Mouse (Mus musculus) embryo, embryonic 10.5 days (tissue): ENCODE measurements around the gene Arhgef33.
"Not testable (repeated sequence)": the region's sequence is repeated elsewhere in the genome, so short reads cannot be mapped to it uniquely, and the experiment has no call there.

Experiments
- DNase-seq: peaks from one replicate; pipeline ENCODE4 v3.0.0-alpha.2; 2015; ENCODE audit warnings: low spot score

The Arhgef33 gene

DNA sequence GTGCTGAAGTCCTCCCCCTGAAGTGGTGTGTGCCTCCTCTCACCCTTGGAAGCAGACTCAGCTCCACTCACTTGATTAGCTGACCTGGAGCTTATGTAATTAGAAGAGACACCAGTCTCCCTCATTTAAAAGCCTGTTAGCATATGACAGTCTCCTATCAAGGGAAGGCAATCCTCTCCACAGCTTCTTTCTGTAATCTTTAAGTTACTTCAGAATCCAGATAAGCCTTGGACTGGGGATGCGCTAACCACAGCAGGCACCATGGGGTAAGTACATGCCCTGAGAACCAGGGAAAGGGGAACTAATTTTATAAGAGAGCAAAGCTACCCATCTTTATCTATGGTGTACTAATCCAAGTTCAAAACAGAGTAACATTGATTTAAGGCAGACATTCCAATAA is at the start of gene Arhgef33:
Gene Arhgef33 (plus strand): TSS at position 157 of the 400 bp plus-strand sequence.
- DNase-seq = no peak

- DNase-seq = no peak
These were observed 40.1 kb upstream of the Arhgef33 start for GRCm38 (mm10) chr17:80267065-80267464.

GRCm38 (mm10) chr17:80268151-80268550 is 39.1 kb upstream of the Arhgef33 start:
- no peak for DNase-seq

DNA sequence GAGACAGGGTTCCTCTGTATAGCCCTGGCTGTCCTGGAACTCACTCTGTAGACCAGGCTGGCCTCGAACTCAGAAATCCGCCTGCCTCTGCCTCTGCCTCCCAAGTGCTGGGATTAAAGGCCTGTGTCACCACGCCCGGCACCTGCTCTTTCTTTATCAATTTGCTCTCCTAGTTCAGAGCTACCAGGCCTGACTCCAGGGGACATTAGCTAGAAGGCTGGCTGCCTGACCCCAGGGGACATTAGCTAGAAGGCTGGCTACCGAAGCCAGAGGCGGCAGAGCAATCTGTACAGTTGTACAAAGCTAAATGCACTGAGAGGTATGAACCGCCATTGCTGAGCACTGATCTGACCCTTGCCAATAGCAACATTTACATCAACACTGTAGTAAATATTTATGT is 36.6 kb upstream of the Arhgef33 start:
- not testable (repeated sequence) for DNase-seq

DNA sequence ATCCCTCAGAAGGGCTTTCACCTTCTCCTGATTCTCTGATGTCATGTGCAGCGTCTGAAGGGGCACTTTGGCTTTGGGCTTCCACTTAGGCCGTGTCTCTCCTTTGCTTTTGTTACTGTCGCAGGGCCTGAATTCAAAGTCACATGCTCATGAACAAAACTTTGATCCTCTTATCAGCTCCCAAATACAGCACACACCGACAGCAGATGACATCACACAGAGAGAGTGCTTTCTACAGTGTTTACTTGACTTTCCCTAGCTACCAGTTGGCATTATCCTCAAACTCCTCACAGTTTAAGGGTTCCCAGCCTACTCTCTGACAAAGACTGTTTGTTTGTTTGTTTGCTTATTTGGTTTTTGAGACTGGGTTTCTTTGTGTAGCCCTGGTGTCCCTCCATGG is 29.0 kb upstream of the Arhgef33 start:
- DNase-seq = no peak

GRCm38 (mm10) chr17:80279340-80280070 is 27.7 kb upstream of the Arhgef33 start:
- no peak for DNase-seq

GRCm38 (mm10) chr17:80284446-80284845 is 22.8 kb upstream of the Arhgef33 start:
- DNase-seq = no peak

DNA sequence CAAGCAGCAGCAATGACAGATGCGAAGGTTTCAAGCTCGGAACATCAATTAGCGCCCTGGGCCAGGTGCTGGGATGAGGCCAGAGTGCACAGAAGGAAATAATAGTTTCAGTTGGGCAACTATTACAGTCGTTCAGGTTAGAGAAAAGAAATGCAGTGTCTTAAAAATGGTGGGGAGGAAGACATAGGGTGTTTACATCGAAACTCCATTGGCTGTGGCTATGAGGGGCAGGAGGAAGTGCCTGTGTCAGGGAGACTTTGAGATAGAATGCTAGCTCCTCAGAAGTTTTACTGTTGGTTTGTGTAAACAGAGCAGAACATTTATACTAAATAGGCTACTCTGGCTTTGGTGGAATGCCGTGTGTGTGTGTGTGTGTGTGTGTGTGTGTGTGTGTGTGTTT is 19.2 kb upstream of the Arhgef33 start:
- DNase-seq = no peak

- DNase-seq = peak; percentile 39
These were observed 17.7 kb upstream of the Arhgef33 start for GRCm38 (mm10) chr17:80289280-80290073.

GRCm38 (mm10) chr17:80290074-80290657 is 17.0 kb upstream of the Arhgef33 start, which contains the start of the genes Morn2 and Dhx57:
Morn2 (plus strand) TSS chr17:80290203.
Dhx57 (minus strand) TSS chr17:80290476.
- peak; percentile 97 for DNase-seq

DNA sequence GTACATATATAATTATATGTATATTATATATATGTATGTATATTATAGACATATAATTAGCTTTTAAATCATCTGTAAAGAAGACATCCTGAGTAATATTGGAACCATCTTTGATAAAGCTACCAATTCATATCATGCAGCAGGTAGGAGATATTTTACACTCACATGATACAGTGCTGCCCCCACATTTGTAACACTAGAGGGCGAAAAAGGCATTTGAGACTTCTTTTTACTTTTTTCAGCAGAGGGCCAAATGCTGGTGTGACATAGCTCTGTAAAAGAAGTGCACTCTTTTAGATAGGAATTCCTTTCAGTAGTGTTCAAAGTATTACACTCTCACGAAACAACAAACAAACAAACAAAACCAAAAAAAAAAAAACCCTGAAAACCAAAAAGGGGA is 16.1 kb upstream of the Arhgef33 start:
- DNase-seq = peak; percentile 86

- no peak for DNase-seq
These were observed 11.9 kb upstream of the Arhgef33 start for GRCm38 (mm10) chr17:80295258-80295657.

GRCm38 (mm10) chr17:80298844-80299243 is 8.4 kb upstream of the Arhgef33 start:
- no peak for DNase-seq

- no peak for DNase-seq
These were observed 4.6 kb downstream of the Arhgef33 start for GRCm38 (mm10) chr17:80311761-80312160.

DNA sequence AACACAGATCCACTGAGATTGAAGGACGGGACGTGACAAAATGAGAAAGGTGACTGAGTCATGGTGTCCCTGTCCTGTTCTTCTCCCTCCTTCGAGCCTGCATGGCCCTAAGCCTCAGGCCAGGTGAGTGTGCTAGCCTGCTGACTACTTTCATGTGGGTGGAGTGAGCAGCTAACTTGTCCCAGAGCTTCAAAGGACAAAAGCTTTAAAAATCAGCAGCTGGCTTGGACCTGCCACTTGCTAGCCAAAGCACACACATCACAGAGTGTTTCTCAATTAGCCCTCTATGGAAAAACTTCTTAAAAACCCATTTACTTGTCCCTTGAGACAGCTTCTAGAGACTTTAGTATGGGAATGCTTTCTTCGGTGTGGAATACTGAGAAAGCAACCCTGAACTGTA is 5.2 kb downstream of the Arhgef33 start:
- DNase-seq = no peak

GRCm38 (mm10) chr17:80322228-80322627 is 15.0 kb downstream of the Arhgef33 start:
- no peak for DNase-seq

DNA sequence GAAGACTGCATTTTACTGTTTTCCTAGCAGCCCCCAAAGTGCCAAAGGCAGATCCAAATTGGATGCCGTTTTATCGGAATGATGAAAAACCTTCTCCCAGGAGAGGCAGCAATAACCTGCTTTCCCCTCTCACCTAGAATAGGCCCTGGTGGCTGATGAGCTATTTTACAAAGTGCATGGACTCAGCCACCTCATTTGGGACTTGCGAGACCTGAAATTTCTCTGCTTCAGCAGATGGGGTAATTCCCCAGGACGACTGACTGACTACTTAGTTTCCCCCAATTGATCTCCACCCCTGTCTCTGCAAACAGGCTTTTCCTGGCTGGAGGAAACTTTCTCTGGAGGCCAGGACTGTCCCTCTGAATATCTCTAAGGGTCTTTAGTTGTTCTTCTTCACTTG is 15.8 kb downstream of the Arhgef33 start:
- DNase-seq = no peak

- DNase-seq = no peak
These were observed 16.5 kb downstream of the Arhgef33 start for GRCm38 (mm10) chr17:80323658-80324057.

DNA sequence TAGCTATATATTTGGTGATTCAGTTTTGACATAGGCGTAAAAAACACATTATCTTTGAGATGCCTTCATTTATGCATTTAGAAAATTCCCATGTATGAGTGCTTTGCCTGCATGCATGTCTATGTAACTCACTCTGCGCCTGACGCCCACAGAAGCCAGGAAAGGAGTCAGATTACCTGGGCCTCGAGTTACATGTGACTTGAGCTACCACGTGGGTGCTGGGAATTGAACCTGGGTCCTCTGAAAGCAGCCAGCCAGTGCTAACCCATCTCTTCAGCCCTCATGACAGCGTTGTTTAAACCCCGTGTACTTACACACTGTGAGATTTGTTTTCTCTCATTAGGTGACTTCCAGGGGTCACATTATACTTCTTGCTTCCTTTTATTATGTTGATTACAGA is 17.3 kb downstream of the Arhgef33 start:
- DNase-seq = no peak

DNA sequence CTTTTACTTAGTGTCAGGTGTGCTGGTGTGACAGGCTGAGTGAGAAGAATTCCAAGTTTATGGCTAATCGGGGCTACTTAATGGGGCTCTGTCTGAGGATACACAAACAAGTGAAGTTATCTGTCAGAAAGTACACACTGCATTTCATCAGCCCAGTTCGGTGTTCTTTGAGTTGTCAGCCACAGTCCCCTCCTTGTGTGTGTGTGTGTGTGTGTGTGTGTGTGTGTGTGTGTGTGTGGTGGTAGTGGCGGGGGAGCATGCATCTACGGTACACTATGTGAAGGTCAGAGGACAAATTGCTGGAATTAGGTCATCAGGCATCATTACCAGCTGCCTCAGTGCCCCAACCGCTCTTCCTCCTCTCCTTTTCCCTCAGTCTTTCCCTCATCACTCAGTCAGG is 18.2 kb downstream of the Arhgef33 start:
- DNase-seq = no peak

DNA sequence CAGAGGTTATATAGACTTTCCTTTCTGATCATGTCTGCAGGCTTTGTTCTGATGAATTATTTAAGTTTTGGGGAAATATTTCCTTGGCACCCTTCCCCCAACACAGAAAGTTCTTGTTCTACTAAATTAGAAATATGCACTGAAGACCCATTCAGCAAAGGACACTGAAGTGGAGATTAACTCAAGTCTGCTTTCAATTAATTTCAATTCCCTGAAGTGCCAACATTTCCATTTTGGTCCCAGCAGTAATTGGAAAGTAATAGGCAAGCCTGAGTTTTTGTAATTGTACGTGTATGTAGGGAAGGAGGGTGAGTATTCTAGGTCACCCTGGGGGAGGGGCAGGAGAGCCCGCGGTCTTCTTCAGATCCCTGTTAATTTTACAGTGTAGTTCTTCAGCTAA is 19.2 kb downstream of the Arhgef33 start:
- no peak for DNase-seq

DNA sequence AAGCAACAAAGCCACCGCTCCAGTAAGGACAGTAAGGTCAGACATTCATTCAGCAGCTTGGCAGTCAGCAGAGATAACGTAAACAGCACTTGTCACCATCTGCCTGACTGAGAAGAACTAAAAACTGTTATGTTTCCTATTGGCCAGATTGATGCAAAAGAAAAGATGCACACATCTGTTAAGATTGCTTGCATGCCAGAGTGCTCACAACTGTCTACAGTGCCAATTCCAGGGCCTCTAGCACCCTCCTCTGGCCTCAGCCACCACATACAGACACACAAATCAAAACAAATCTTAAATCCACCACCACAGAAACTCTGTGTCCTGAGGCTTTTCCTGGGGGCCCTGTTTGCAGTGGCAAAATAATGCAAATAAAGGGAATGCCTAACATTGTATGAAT is 25.2 kb downstream of the Arhgef33 start:
- peak; percentile 21 for DNase-seq

DNA sequence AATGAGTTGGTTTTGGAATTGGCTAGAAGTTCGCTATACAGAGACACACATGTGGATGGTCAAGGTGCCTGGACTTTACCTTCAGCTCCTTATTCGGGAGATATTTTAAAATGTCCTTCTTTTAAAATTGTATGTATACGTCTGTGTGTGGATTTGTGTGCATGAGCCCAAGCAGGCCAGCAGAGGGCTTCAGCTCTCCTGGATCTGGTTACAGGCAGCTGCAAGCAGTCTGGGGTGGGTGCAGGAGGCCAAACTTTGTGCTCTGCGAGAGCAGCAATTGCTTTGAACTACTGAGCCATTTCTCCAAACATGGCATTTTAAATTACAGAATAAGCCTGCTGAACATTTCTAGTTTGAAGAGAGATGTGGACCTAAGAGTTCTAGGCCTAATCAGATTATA is 38.1 kb downstream of the Arhgef33 start:
- peak; percentile 34 for DNase-seq
